Mouse (Mus musculus): Measurements from ENCODE around the gene Pak1. TPM values are rescaled to one million over a fixed set of nuclear protein-coding genes. Genes with fewer than 3 reads are reported as not detected.

Pak1 gene
- polyA plus RNA-seq, 1 experiment from 2014 or later = 143 TPM

DNA sequence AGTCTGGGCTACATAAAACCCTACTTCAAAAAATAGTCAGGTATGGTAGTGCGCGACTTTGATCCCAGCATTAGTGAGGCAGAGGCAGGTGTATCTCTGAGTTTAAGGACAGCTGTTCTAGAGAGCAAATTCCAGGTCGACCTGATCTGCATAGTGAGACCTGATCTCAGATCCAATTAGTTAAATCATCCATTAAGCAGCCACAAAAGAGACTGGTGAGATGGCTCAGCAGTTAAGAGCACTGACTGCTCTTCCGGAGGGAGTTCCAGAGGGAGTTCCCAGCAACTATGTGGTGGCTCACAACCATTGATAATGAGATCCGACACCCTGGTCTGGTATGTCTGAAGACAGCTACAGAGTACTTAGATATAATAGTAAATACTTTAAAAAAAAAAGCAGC is 4.8 kb upstream of the Pak1 start:
- Histone ChIP-seq H3K27ac (replicated peaks) (no peak overlapping the region), H3K4me3 (no peak overlapping the region), H3K4me2 (replicated peaks) (no peak overlapping the region), H3K27me3 (no peaks in the 10 kb centered on the region), H3K9ac (replicated peaks) (no peak overlapping the region), H3K36me3 (no peaks in the 10 kb centered on the region), H3K4me1 (no peaks in the 10 kb centered on the region), H3K9me3 (no peaks in the 10 kb centered on the region)
- 48% methylated on average over 5 of the region's 5 CpGs for WGBS
- ATAC-seq (replicated peaks) = no peak

DNA sequence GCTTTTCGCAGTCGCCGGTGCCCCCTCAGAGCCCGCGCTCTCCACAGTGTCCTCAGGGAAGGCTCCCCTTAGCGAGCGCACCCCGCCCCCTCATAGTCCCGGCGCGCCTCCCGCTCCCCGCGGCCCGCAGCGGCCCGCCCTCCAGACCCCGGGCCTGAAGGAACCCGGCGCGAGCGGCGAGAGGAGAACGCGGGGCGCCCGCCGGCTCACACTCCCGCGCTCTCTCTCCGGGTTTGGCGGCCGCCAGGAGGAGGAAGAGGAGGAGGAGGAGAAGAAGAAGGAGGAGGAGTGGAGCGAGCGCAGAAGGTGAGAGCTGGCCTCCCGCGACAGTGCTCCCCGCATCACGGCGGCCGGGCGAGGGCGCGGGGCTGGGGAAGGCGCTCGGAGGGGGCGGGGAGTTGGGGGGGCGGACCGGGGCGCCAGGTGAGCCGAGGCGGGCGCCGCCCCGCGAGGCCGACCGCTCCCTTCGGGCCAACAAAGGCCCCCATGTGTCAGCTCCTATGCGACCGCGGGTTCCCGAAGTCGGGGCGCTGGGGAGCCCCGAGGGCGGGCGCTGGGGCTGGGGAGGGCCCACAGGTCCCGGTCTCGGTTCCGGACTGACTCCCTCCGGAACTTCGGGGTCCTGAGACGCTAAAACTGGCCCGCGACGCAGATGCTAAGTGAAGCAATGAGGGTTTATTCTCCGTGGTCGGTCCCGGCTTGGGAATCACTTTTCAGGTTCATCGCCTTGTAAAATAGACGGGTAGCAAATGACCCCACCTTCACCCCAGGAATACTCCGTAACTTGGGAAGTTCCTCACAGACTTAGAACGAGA is 535 bp downstream of the Pak1 start:
- 1% methylated on average over 79 of the region's 84 CpGs for WGBS

DNA sequence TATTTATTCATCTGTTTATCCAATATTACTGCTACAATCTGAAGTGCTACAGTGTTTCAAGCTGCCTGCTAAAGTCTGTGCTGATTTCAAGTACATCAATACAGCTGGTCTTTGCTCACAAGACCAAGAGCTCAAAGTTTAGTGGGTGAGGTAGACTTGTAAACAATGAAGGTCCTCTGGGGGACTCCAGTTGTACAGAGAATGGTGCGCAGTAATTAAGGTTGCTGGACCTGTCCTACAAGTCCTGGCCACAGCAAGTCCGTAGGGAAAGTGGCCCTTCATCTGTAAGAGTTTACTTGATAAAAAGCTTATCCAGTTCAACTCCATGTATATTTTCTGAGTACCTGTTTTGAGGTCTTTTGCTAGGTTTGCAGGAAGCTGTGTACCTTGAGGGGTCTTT is 1.9 kb downstream of the Pak1 start:
- Histone ChIP-seq H3K27ac (replicated peaks) (no peak overlapping the region), H3K9me3 (no peaks in the 10 kb centered on the region), H3K27me3 (no peaks in the 10 kb centered on the region), H3K36me3 (no peaks in the 10 kb centered on the region), H3K4me1 (peaks cover 8% of the 10 kb centered on the region), H3K9ac (replicated peaks) (no peak overlapping the region), H3K4me2 (replicated peaks) (peak overlapping the region; percentile 96; the same call in 1 of the 2 replicates), H3K4me3 (no peak overlapping the region)
- ATAC-seq (replicated peaks) = no peak
- 51% methylated on average over 2 of the region's 2 CpGs for WGBS

More for the DNA sequence above, 535 bp downstream of the Pak1 start:
- Histone ChIP-seq H3K4me3 (peak overlapping the region; percentile 81), H3K4me1 (peaks cover 8% of the 10 kb centered on the region), H3K4me2 (replicated peaks) (peak overlapping the region; percentile 96), H3K36me3 (no peaks in the 10 kb centered on the region), H3K9me3 (no peaks in the 10 kb centered on the region), H3K27ac (replicated peaks) (peak overlapping the region; percentile 60), H3K27me3 (no peaks in the 10 kb centered on the region), H3K9ac (replicated peaks) (peak overlapping the region; percentile 75)
- peak; percentile 94 for ATAC-seq (replicated peaks)

DNA sequence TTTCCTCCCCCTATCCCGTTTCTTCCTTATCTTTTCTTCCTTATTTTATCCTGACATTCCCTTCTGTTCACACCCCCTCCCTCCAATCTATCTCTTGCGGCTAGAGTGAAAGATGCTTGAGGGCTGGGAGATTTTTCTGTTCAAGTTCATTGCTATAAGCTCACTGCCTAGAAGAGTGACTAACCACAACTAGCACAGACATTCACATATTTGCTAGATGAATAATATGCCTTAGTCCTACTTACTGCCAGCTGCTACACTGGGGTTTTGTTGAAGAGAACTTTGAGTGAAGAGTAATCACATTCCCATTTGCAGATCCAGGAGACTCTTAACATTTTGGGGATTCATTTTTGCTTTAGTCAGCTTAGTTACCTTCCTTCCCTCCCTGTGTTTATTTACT is 4.0 kb downstream of the Pak1 start:
- WGBS = 61% methylated on average over 2 of the region's 2 CpGs
- no peaks in the 10 kb centered on the region for H3K27me3 ChIP-seq
- no peak overlapping the region for H3K4me3 ChIP-seq
- H3K36me3 ChIP-seq = no peaks in the 10 kb centered on the region
- peaks cover 8% of the 10 kb centered on the region for H3K4me1 ChIP-seq
- no peaks in the 10 kb centered on the region for H3K9me3 ChIP-seq
- no peak for ATAC-seq (replicated peaks)
- no peak overlapping the region for H3K9ac ChIP-seq (replicated peaks)
- no peak overlapping the region for H3K27ac ChIP-seq (replicated peaks)
- no peak overlapping the region for H3K4me2 ChIP-seq (replicated peaks)

DNA sequence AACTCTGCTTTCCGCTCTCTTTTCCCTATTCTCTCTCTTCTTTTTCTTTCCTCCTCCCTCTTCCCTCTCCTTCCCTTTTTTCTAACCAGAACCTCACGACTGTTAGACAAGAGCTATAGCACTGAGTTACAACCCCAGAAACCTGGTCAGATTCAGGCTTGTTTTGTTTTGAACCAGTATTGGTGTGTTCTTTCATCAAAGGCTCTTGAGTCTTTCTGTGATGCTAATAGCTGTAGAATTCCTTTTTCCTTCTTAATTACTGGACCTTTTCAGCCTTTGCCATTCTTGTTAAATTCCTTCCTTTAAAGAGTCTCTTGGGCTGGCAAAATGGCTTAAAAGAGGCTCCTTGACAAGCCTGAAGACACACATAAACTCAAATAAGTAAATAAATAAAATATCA is 14.8 kb downstream of the Pak1 start:
- 10% methylated on average over 2 of the region's 2 CpGs for WGBS
- Histone ChIP-seq H3K27me3 (no peaks in the 10 kb centered on the region), H3K4me1 (peaks cover 15% of the 10 kb centered on the region), H3K27ac (replicated peaks) (no peak overlapping the region), H3K9ac (replicated peaks) (no peak overlapping the region), H3K4me3 (no peak overlapping the region), H3K4me2 (replicated peaks) (no peak overlapping the region), H3K36me3 (no peaks in the 10 kb centered on the region), H3K9me3 (no peaks in the 10 kb centered on the region)
- no peak for ATAC-seq (replicated peaks)

DNA sequence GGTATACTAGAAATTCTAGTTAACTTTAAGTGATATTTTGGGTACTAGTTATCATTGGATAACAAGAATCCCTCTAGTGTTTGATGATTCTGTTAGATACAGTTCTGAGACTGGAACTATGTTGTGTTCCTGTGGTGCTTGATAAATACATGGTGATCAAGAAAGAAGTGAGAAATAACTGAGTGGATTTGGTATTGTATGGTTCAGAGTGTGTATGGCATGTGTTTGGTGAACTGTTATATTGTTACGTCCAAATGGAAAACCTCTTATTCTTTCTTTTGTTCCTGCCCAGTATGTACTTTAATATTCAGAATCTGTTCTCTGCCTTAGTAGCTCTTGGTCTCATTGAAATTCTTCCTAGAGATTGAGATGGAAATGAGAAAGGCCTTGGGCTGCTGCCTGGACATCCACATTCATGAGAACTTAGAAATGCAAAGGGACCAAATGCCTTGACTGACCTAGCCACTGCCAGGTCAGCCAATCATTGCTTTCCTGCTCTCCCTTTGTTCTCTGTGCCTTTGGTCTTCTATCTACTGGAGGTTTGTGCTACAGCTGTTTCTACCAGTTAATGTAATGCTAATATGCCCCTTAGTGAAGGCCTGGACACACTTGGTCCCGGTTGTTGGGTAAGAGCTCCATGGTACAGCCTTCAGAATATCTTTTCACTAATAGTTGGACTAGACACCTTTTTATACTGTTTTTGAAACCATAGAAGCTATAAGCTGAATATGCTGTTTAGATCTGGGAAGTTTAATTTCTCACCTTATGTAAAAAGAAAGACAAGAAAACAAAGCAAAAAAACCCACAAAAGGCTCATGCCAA is 16.1 kb downstream of the Pak1 start:
- Histone ChIP-seq H3K4me3 (no peak overlapping the region), H3K27ac (replicated peaks) (no peak overlapping the region), H3K9ac (replicated peaks) (no peak overlapping the region), H3K9me3 (no peaks in the 10 kb centered on the region), H3K36me3 (no peaks in the 10 kb centered on the region), H3K27me3 (no peaks in the 10 kb centered on the region), H3K4me1 (peaks cover 15% of the 10 kb centered on the region), H3K4me2 (replicated peaks) (no peak overlapping the region)
- ATAC-seq (replicated peaks) = 0 out of 2 replicates have a peak, but pooled peaks have one; percentile 26
- 28% methylated on average over 2 of the region's 2 CpGs for WGBS

DNA sequence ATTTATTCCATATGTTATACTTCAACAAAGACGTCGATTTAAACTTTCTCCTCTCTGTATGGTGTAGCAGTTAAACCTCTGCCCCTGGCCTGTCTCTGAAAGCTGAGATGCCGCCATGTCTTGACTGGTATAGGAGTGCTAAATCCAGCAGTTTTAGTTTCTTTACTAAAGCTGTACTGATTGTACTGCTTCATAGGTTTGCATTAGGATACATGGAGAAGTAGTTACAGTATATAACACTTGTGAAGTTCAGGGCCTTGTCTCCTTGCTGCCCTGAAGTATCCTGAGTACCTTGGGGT is 16.7 kb downstream of the Pak1 start:
- Histone ChIP-seq H3K4me3 (no peak overlapping the region), H3K9me3 (no peaks in the 10 kb centered on the region), H3K9ac (replicated peaks) (no peak overlapping the region), H3K36me3 (no peaks in the 10 kb centered on the region), H3K27ac (replicated peaks) (no peak overlapping the region), H3K4me1 (peaks cover 15% of the 10 kb centered on the region), H3K4me2 (replicated peaks) (no peak overlapping the region), H3K27me3 (no peaks in the 10 kb centered on the region)
- 52% methylated on average over 3 of the region's 3 CpGs for WGBS
- ATAC-seq (replicated peaks) = no peak

DNA sequence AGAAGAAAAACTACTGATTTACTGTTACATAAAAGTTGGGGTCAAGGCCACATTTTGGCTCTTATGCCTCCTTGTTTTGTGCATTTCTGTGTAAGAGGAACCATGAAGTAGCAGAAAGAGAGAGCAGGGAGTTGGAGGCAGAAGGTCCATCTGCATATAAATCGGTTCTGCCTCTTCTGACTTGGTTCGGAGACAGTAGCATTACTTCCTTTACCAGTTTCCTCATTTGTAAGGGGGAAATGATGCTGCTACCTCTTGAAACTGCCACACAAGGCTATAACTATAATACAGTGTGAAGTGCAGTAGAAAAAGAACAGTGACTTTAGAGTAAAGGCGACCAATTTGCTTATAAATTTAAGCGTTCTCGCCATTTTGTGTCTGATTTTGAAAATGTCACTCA is 21.0 kb downstream of the Pak1 start:
- Histone ChIP-seq H3K9me3 (no peaks in the 10 kb centered on the region), H3K36me3 (no peaks in the 10 kb centered on the region), H3K4me1 (peaks cover 4% of the 10 kb centered on the region; the same call in 1 of the 2 replicates), H3K27ac (replicated peaks) (no peak overlapping the region), H3K4me2 (replicated peaks) (no peak overlapping the region), H3K27me3 (no peaks in the 10 kb centered on the region), H3K4me3 (no peak overlapping the region), H3K9ac (replicated peaks) (no peak overlapping the region)
- whole genome bisulfite sequencing = 86% methylated on average over 5 of the region's 5 CpGs
- no peak for ATAC-seq (replicated peaks)

DNA sequence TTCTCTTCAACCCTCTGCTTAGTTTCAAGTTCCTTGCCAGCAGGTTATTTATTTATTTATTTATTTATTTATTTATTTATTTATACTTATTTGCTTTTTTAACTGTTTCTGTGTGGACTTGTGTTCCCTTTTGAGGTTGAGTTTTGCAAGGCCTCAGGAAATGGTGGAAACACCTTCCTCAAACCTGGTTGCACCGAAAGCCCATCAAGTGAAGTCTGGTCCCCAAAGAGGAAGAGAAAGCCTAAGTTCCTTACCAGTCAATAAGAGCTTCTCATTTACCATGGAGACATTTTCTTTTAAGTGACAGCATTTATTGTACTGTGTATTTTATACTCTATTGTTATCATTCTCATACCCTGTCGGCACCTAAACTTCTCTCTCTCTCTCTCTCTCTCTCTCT is 33.5 kb downstream of the Pak1 start:
- 94% methylated on average over 2 of the region's 2 CpGs for WGBS
- no peak overlapping the region for H3K4me3 ChIP-seq

DNA sequence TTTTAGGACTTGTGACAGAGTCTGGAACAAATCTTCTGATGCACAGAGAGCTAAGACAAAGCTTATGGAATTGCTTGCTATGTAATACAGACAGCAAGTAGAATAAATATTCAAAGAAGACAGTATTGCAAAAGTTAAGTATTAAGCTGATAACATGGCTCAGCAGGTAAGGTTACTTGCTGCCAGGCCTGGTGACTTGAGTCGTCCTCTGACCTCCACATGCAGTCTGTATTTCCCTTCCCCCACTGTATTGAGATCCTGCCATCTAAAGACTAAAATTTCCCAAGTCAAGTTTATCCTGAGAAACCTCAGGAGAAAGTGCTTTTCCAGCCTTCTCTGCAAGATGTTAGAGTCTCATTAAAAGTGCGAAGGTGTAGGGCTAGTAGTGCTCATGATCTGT is 40.8 kb downstream of the Pak1 start:
- Histone ChIP-seq H3K9me3 (no peaks in the 10 kb centered on the region), H3K4me3 (no peak overlapping the region), H3K9ac (replicated peaks) (no peak overlapping the region), H3K4me2 (replicated peaks) (no peak overlapping the region), H3K27ac (replicated peaks) (no peak overlapping the region), H3K36me3 (no peaks in the 10 kb centered on the region), H3K27me3 (no peaks in the 10 kb centered on the region), H3K4me1 (no peaks in the 10 kb centered on the region)
- ATAC-seq (replicated peaks) = no peak
- WGBS = 89% methylated on average over 2 of the region's 2 CpGs

More for the DNA sequence above, 33.5 kb downstream of the Pak1 start:
- Histone ChIP-seq H3K27me3 (no peaks in the 10 kb centered on the region), H3K4me1 (no peaks in the 10 kb centered on the region), H3K36me3 (no peaks in the 10 kb centered on the region), H3K27ac (replicated peaks) (no peak overlapping the region), H3K4me2 (replicated peaks) (no peak overlapping the region), H3K9me3 (no peaks in the 10 kb centered on the region), H3K9ac (replicated peaks) (no peak overlapping the region)
- ATAC-seq (replicated peaks) = no peak

DNA sequence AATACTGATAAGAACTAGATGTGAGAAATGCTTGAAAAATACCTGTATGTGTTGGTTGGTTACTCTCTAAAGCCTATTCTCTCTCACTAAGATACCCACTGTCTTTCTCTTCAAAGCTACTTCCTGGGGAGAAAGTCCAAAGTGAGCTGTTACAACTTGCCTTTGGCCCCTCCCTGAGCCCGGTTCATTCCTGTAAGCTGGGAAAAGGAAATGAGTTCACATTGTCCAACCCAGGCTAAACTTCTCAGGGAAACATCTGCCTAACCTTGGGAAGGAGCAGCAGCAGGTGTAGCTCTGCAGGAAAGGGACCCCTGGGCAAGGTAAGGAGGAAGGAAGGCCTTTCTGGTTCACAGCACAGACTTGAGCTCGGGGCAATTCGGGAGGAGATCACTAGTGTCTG is 42.4 kb downstream of the Pak1 start:
- no peak overlapping the region for H3K27ac ChIP-seq (replicated peaks)
- no peak overlapping the region for H3K4me2 ChIP-seq (replicated peaks)
- WGBS = 65% methylated on average over 3 of the region's 3 CpGs
- H3K9me3 ChIP-seq = no peaks in the 10 kb centered on the region
- H3K27me3 ChIP-seq = no peaks in the 10 kb centered on the region
- no peaks in the 10 kb centered on the region for H3K36me3 ChIP-seq
- H3K4me3 ChIP-seq = no peak overlapping the region
- H3K4me1 ChIP-seq = no peaks in the 10 kb centered on the region
- ATAC-seq (replicated peaks) = no peak
- no peak overlapping the region for H3K9ac ChIP-seq (replicated peaks)

DNA sequence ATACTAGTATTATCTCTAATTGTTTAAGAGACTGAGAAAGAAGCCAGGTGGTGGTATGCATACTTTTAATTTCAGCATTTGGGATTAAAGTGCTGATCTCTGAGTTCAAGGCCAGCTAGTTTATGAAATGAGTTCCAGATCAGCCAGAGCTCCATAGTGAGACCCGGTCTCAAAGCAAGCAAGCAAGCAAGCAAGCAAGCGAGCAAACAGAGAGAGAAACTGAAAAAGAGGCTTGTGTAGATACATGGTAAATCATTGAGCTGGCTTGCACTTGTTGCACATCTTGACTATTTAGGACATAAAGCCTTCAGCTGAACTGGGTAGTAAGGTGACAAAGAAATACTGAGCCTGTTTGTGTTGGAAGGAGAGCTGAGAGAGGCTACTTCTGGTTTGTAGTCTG is 44.6 kb downstream of the Pak1 start:
- Histone ChIP-seq H3K27ac (replicated peaks) (no peak overlapping the region), H3K9ac (replicated peaks) (no peak overlapping the region), H3K9me3 (no peaks in the 10 kb centered on the region), H3K36me3 (no peaks in the 10 kb centered on the region), H3K4me3 (no peak overlapping the region), H3K27me3 (no peaks in the 10 kb centered on the region), H3K4me2 (replicated peaks) (no peak overlapping the region), H3K4me1 (no peaks in the 10 kb centered on the region)
- WGBS = 87% methylated on average over 2 of the region's 2 CpGs
- ATAC-seq (replicated peaks) = no peak

All from forebrain, embryonic 15.5 days (tissue).